Mouse (Mus musculus) stomach, postnatal 0 days (tissue): ENCODE data around the gene Cldn20. TPM values are rescaled to one million over a fixed set of nuclear protein-coding genes. Genes with fewer than 3 reads are reported as not detected.

ENCODE experiments used
- ATAC-seq: fragments of 200-750 bp; cut with Nextera tagmentation; 2 replicates; pipeline ENCODE4 v1.8.0; 2017; ENCODE audit not compliant: low FRiP score, low TSS enrichment
- DNase-seq: peaks from one replicate; pipeline ENCODE4 v3.0.0-alpha.2; 2016; ENCODE audit warnings: low spot score
- H3K27ac ChIP-seq: fragments of 300-500 bp; sonication (generic); replicated peaks from 2 replicates; pipeline ENCODE4 v1.5.1; 2014; ENCODE audit warnings: mild to moderate bottlenecking, control low read depth
- H3K27me3 ChIP-seq: fragments of 300-500 bp; sonication (generic); 2 replicates; pipeline ENCODE4 v1.6.1; 2014; ENCODE audit warnings: low read length; ENCODE audit not compliant: control insufficient read depth, insufficient read depth
- H3K36me3 ChIP-seq: fragments of 300-500 bp; sonication (generic); 2 replicates; pipeline ENCODE4 v1.6.1; 2014; ENCODE audit warnings: low read length, mixed read lengths; ENCODE audit not compliant: control insufficient read depth, insufficient read depth
- H3K4me1 ChIP-seq: fragments of 300-500 bp; sonication (generic); replicated peaks from 2 replicates; pipeline ENCODE4 v1.6.1; 2014; ENCODE audit warnings: antibody characterized with exemption; ENCODE audit not compliant: control insufficient read depth, insufficient read depth
- H3K4me2 ChIP-seq: fragments of 300-500 bp; sonication (generic); replicated peaks from 2 replicates; pipeline ENCODE4 v1.6.1; 2014; ENCODE audit warnings: low read depth, mild to moderate bottlenecking, control low read depth, moderate library complexity
- H3K4me3 ChIP-seq: fragments of 300-500 bp; sonication (generic); 2 replicates; pipeline ENCODE4 v1.5.1; 2014; ENCODE audit warnings: low read depth, low read length, control low read depth
- H3K9ac ChIP-seq: fragments of 300-500 bp; sonication (generic); 2 replicates; pipeline ENCODE4 v1.6.1; 2014; ENCODE audit warnings: mild to moderate bottlenecking, low read length, control low read depth, mixed read lengths
- H3K9me3 ChIP-seq: fragments of 300-500 bp; sonication (generic); 2 replicates; pipeline ENCODE4 v1.6.1; 2016; ENCODE audit warnings: low read length; ENCODE audit not compliant: control insufficient read depth
- CTCF ChIP-seq: IDR thresholded peaks from 2 replicates; pipeline ENCODE4 v1.5.1; 2016; ENCODE audit warnings: antibody characterized with exemption, low read depth, mild to moderate bottlenecking, moderate library complexity
- EP300 ChIP-seq: optimal IDR thresholded peaks from 2 replicates; pipeline ENCODE3; 2016; ENCODE audit warnings: antibody characterized with exemption
- WGBS: fragments of 180-500 bp; shearing (Covaris S2); extraction: QIAGEN DNeasy Blood & Tissue Kit; methylation state at CpG from one replicate; pipeline ENCODE4 v1.1.7; 2014; 5-methylcytosine and 5-hydroxymethylcytosine counted together
- polyA plus RNA-seq: library from polyadenylated mRNA; unstranded; fragments of >200 nt; fragmentation: Nextera tagmentation; extraction: Ambion mirVana; gene quantifications from 2 replicates; pipeline ENCODE4 v1.2.1, GENCODE M21; 2015

The Cldn20 gene
- polyA plus RNA-seq, 1 experiment from 2014 or later, result not detected

DNA sequence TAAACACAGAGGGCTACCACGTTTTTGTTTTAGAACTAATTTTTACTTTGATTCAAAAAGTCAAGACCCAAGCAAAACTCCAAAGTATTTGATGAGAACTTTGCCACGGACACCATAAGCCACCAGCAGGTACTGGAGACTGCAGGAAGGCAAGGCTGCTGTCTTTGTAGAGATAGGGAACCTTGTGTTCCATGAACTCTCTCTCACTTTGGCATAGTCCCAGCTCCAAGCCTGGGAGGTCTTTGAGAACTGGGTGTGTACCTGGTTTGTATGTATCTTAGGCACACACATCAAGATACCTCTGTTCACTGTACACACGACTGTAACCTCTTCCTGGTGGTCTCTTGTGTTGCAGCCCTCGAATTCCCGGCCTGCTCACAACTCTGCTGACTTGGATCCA, 18.0 kb upstream of the Cldn20 start:
- no peaks in the 10 kb centered on the region for H3K27me3 ChIP-seq
- H3K4me2 ChIP-seq, result no peak overlapping the region
- H3K27ac ChIP-seq, result no peak overlapping the region
- peaks cover 4% of the 10 kb centered on the region; the same call in 1 of the 2 replicates for H3K36me3 ChIP-seq
- H3K4me3 ChIP-seq, result no peak overlapping the region
- H3K4me1 ChIP-seq, result no peaks in the 10 kb centered on the region
- TF ChIP-seq CTCF (no peak), EP300 (no peak)
- WGBS, result 74% methylated on average over 5 of the region's 5 CpGs
- no peak for DNase-seq
- no peaks in the 10 kb centered on the region for H3K9me3 ChIP-seq
- H3K9ac ChIP-seq, result no peak overlapping the region
- ATAC-seq, result no peak

DNA sequence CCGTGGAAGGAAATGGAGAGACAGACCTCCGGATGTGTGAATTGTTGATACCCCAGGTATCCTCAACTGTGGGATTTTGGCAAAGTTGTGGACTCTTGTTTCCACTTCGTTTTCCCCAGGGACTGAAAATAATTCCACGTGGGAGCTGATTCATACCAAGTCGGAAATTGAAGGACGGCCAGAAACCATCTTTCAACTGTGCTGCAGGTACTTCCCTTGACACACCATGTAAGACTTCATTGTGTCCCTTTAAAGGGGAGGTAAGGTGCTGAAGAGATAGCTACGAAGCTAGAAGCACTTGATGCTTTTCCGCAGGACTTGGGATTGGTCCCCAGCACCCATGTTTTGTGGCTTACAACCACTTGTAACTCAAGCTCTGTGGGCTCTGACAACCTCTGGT, 16.5 kb upstream of the Cldn20 start:
- no peak for DNase-seq
- no peak for TF ChIP-seq CTCF
- no peak for TF ChIP-seq EP300
- WGBS, result 90% methylated on average over 8 of the region's 8 CpGs

DNA sequence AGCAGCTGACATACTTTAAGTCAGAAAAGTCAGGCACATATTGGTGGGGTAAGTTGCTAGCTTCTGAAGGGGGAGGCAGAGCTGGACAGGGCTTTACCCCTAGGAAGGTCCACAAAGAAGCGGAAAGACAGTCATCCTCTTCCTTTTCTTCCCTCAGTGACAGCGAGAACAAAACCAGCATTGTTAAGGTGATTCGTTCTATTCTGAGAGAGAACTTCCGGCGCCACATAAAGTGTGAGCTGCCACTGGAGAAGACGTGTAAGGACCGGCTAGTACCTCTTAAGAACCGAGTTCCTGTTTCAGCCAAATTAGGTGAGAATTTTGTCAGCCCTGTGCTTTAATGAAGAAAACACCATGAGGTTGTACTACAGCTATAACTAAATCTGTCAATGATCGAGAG, 15.9 kb upstream of the Cldn20 start:
- no peak overlapping the region for H3K27ac ChIP-seq
- H3K27me3 ChIP-seq, result no peaks in the 10 kb centered on the region
- ATAC-seq (no peak), DNase-seq (no peak)
- 78% methylated on average over 9 of the region's 9 CpGs for WGBS
- TF ChIP-seq CTCF, result no peak
- TF ChIP-seq EP300, result no peak
- H3K4me3 ChIP-seq, result no peak overlapping the region
- H3K36me3 ChIP-seq, result peaks cover 4% of the 10 kb centered on the region; the same call in 1 of the 2 replicates
- no peak overlapping the region for H3K9ac ChIP-seq
- H3K4me1 ChIP-seq, result no peaks in the 10 kb centered on the region
- H3K4me2 ChIP-seq, result no peak overlapping the region
- no peaks in the 10 kb centered on the region for H3K9me3 ChIP-seq

More for the DNA sequence above, 16.5 kb upstream of the Cldn20 start:
- no peaks in the 10 kb centered on the region for H3K4me1 ChIP-seq
- no peak overlapping the region for H3K27ac ChIP-seq
- H3K27me3 ChIP-seq, result no peaks in the 10 kb centered on the region
- H3K4me2 ChIP-seq, result no peak overlapping the region
- H3K36me3 ChIP-seq, result peaks cover 4% of the 10 kb centered on the region; the same call in 1 of the 2 replicates
- H3K4me3 ChIP-seq, result no peak overlapping the region
- H3K9ac ChIP-seq, result no peak overlapping the region
- H3K9me3 ChIP-seq, result no peaks in the 10 kb centered on the region
- ATAC-seq, result no peak

DNA sequence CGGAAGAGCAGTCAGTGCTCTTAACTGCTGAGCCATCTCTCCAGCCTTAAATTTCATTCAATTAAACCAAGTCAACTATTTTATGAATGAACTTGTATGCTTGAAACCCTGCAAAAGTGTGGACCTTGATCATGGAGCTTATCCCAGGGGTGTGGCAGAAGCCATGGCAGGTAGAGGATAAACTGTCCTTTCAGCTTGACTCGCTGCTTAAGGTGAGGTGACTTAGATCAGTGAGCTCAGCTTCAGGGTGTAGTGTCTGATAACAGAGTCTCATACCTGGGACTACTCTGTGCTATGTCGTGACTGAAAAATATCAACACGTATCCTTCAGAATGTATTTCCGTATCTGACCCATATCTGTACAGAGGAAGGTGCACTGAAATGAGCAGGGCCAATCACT, 12.0 kb upstream of the Cldn20 start:
- 85% methylated on average over 5 of the region's 5 CpGs for WGBS
- TF ChIP-seq EP300 (no peak), CTCF (no peak)
- DNase-seq, result no peak

DNA sequence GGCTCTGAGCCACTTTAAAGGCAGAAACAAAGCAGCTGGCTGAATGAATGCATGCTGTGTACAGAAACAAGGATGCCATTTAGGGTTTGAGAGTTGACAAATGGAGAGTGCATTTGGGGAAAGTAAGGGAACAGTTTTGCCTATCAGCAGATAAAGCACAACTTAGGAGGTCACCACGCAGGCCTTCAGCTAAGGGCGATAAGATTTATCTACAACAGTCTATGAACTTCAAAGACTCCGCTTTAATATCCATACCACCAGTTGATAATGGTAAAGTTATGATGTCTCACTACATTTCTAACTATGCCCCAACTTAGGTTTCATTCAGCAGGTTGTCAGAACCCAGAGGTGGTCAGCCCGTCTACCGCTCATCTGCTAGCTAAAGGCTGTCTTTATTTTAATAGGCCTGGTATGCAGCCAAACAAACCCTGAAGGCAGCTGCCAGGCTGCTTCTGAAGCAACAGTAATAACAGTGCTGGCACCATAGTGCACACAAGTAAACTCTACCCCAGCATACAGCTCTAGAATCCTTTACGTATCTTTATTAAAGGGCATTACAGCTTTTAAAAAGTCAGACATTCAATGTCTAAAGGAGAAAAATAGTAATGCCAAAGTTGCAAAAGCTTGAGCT, 4.4 kb upstream of the Cldn20 start:
- H3K27ac ChIP-seq, result no peak overlapping the region
- TF ChIP-seq CTCF (no peak), EP300 (no peak)
- no peak overlapping the region for H3K9ac ChIP-seq
- no peak for ATAC-seq
- no peak overlapping the region for H3K4me2 ChIP-seq
- H3K27me3 ChIP-seq, result no peaks in the 10 kb centered on the region
- H3K36me3 ChIP-seq, result no peaks in the 10 kb centered on the region; the same call in 1 of the 2 replicates
- no peak overlapping the region for H3K4me3 ChIP-seq
- no peaks in the 10 kb centered on the region for H3K9me3 ChIP-seq
- DNase-seq, result no peak
- H3K4me1 ChIP-seq, result no peaks in the 10 kb centered on the region
- 65% methylated on average over 6 of the region's 6 CpGs for WGBS

More for the DNA sequence above, 12.0 kb upstream of the Cldn20 start:
- no peaks in the 10 kb centered on the region for H3K4me1 ChIP-seq
- peaks cover 4% of the 10 kb centered on the region; the same call in 1 of the 2 replicates for H3K36me3 ChIP-seq
- no peak overlapping the region for H3K4me3 ChIP-seq
- H3K4me2 ChIP-seq, result no peak overlapping the region
- no peak for ATAC-seq
- no peaks in the 10 kb centered on the region for H3K27me3 ChIP-seq
- H3K9me3 ChIP-seq, result no peaks in the 10 kb centered on the region
- H3K9ac ChIP-seq, result no peak overlapping the region
- no peak overlapping the region for H3K27ac ChIP-seq

DNA sequence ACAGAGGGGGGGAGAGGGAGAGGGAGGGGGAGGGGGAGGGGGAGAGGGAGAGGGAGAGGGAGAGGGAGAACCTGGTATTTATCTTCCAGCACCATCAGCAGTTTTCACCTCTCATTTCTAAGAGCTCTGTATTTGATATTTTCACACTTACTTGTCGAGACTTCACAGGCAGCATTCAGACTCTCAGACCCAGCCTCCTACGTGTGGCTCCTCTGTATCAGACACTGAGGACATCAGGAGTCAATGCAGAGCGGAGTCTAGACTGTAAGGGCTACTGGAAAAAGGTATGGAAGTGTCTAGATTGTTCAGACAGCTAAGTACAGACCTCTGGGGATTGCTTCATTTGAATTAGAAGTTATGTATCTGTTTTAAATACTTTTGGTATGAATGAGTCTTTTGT, 2.8 kb upstream of the Cldn20 start:
- WGBS, result 57% methylated on average over 3 of the region's 3 CpGs
- Histone ChIP-seq H3K4me1 (no peaks in the 10 kb centered on the region), H3K9me3 (no peaks in the 10 kb centered on the region), H3K27me3 (no peaks in the 10 kb centered on the region), H3K27ac (no peak overlapping the region), H3K4me2 (no peak overlapping the region), H3K36me3 (no peaks in the 10 kb centered on the region; the same call in 1 of the 2 replicates), H3K4me3 (no peak overlapping the region), H3K9ac (no peak overlapping the region)
- no peak for DNase-seq
- no peak for ATAC-seq
- TF ChIP-seq CTCF (no peak), EP300 (no peak)
